Mouse (Mus musculus): ENCODE results near the gene Lat.

Lat gene

GRCm38 (mm10) chr7:126368367-126368766 is 1.0 kb downstream of the Lat start:
- DNase-seq (ENCODE audit: low read depth, low spot score): no peak

- no peak for DNase-seq (ENCODE audit: low read depth, low spot score)
Observed at GRCm38 (mm10) chr7:126367636-126368035, 1.7 kb downstream of the Lat start.

DNA sequence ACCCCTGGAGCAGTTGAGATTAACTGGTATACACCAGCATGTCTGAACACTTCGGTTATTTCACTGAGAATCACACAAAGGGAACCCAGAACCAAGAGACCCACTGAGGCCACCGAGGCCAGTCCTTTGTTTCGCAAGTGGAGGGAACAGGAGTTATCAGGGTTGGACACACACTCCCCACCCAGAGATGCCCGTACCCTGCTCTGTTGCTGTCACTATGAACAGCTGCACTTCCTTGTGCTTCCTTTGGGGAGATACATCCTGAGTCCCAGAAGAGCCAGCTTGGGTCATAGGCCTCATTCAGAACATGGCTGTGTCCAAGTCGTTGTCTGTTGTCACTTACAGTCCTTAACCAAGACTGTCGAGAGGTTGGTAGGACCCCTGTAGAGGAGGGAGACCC is 6.3 kb downstream of the Lat start:
- DNase-seq (ENCODE audit: low read depth, low spot score): no peak

DNA sequence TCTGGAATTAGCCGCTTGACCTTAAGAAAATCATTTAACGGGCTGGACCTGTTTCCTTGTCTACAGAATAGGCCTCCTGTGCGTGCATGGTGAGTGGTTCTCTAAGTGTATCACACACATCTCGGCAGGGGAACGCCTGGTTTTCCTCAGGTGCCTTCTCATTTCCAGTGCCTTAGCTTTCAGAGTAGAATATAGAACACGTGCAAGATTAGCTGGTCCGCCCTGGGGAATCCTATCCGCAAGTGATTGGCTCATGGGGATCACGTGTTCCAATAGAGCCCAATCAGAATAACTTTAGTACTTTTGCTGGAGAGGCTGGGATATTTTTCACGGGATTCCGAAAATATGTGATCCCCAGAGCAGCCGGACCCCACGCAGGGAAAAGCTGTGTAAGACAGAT is 10.3 kb downstream of the Lat start:
- DNase-seq (ENCODE audit: low read depth, low spot score): peak; percentile 71

GRCm38 (mm10) chr7:126358413-126358812 is 11.0 kb downstream of the Lat start:
- no peak for DNase-seq (ENCODE audit: low read depth, low spot score)

DNA sequence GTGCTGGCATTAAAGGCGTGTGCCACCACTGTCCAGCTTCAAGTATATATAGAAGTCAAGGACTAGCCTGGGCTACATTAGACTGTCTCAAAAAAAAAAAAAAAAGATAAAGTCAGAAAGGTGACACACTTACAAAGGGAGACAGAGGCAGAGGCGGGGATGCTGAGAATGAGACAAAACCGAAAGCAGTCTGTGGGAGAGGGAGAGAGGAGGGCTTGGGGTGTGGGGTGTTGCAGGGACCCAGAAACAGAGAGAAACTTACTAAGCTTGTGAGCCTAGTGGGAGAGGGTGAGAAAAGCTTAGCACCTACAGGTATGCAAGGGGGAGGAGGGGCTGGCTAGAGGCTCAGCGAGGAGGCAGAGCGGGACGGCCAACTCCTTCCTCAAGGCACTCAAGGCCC is 11.5 kb downstream of the Lat start:
- no peak for DNase-seq (ENCODE audit: low read depth, low spot score)

DNA sequence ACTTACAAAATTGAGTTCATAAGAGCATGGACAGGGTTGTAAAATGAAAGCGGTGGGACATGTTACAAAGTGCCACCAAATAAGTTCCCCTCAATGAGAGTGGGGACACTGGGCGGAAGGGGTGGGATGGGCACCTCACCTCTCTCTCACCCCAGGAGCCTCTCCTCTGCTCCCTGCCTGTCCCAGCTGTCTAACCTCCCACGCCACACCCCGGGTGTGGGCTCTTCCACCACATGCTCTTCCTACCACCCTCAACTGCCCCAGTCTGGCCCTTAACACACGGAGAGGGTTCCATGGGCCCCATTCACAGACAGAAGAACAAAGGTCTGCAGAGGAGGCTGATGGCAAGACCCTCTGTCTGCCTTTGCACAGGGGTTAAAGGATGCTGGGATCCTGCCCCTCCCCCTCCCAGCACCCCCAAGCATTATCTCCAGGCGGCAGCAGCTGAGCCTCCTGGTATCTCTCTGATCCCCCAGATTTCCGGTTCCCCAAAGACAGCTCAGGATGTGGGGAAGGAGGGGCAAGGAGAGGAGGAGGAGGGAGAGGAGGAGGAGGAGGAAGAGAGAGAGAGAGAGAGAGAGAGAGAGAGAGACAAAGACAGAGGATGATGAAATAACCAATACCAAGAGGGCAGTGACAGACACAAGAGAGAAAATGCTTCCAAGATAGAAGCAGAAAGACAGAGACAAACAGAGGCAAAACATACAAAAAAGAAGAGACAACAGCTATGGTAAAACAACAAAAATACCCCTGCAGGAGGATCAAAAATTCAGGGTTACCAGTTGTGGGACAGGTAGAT is 12.4 kb downstream of the Lat start:
- DNase-seq (ENCODE audit: low read depth, low spot score): no peak

DNA sequence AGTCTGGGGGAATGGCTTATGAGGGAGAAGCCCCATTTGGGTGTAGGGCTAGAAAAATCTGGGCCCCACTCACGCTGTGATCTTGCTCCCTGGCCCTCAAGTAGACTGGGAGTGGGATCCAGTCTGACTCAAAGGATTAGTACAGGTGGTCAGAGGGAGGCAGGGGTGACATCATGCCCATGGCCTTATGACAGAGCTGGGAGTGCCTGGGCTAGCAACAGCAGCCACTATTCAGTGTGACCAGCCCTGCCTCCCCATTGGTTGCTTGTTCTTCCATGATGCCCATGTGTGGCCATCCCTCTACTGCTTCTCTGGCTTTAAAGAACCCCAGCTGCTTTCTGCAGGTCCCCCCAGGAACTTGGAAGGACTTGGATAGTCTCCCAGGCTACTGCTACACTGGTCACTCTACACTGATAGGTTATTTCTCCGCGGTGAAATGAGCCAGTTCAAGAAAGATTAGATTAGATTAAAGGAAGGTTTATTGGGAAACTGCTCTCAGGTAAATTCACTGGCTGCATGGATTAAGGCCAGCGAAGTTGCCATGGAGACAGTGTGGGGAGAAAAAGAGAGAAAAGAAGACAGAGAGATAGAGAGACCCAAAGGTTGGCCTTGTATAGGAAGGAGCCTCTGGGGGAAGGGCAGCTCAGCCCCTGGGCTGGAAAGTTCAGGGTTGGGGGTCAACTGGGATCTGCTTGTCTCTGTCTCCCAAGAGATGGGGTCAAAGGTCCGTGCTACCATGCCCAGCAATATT is 13.3 kb downstream of the Lat start:
- no peak for DNase-seq (ENCODE audit: low read depth, low spot score)

GRCm38 (mm10) chr7:126354738-126355614 is 14.4 kb downstream of the Lat start:
- DNase-seq (ENCODE audit: low read depth, low spot score): peak; percentile 56

DNA sequence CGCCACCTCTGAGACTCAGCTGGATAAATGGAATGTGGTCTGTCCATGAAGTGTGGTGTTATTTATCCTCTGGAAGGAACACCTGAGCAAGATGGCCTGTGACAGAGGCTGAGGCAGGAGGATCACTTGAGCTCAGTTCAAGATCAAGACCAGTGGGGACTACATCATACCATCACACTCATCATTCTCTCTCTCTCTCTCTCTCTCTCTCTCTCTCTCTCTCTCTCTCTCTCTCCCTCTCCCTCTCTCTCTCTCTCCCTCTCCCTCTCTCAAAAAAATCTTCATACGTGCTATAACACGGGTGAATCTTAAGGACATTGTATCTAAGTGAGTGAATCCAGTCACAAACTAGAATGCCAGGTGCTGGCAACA is 15.4 kb downstream of the Lat start:
- DNase-seq (ENCODE audit: low read depth, low spot score): no peak

DNA sequence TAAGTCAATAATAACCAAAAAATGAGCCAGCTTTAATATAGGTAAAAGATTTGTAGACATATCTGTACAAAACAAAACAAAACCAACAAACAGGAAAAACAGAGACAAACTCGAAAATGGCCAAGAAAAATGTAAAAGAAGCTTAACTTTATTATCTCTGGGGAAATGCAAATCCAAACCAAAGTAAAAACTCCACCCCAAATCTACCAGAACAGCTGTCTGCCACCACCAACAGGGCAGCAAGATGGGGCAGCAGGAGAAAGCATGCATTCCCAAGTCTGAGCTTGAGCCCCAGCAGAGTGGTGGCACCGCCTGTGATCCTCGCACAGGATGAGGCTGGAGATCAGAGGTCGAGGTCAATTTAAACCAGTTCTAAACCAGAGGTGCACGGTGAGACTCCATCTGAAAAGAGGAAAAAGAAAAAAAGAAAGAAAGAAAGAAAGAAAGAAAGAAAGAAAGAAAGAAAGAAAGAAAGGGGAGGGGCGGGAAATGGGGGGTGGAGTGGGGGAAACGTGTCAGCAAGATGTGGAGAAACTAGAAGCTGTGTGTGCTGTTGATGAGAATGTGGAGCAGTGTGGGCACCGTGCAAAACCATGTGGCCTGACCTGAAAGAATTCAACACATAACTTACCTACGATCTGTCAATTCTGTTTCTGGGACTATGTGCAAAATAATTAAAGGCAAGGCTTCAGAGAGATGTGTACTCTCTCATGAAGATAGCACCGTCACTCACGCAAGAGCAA is 15.9 kb downstream of the Lat start:
- no peak for DNase-seq (ENCODE audit: low read depth, low spot score)

DNA sequence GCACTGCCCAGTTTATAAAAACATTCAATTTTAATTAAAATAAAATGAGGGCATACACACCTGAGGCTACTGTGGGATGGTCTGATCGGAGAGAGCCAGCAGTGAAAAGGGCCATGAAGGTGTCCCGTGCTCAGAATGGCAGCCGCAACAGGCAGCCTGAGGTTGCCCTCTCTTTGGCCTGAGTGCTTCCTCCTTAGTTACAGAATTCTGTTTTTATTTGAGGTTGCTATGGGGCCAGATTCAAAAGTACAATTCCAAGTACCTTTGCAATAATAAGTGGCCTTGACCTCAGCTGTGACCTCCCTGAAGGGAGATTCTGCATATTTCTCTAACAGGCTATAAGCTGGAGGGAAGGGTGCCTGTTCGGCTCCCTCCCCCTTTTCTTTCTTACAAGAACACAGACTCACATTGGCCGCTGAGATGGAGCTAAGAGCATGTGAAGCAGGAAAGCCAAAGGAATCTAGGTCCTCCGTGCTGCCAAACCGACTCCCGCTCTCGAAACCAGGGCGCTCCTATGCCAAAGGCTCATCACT is 17.9 kb downstream of the Lat start:
- no peak for DNase-seq (ENCODE audit: low read depth, low spot score)

DNA sequence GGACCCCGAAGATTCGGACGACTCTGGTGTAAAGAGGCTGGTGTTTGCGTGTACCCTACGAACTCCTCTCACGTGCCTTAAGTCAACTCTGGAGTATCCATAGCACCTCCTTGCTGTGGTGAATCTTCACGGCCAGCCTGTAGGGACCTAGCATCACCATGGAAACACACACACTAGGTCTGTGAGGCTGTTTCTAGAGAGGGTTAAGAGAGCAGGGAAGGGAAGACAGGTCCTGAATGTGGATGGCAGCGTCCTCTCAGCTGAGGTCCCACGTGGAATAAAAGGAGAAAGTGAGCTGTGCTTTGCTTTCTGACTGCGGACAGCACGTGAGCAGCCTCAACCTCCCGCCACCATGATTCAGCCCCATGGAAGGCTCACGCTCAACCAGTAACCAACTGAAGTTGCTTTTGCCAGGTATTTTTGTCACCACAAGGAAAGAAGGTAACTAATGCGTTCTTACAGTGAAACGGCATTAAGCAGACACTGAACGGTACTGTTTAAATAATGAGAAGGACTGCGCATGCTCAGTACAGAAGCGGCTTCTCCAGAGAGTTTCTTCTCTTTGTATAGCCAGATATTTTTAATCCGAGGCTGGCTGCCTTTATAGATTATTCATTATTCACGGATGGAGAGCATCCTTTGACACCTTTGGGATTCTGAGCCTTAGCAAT is 18.5 kb downstream of the Lat start:
- peak; percentile 63 for DNase-seq (ENCODE audit: low read depth, low spot score)

- DNase-seq (ENCODE audit: low read depth, low spot score): no peak
Observed at GRCm38 (mm10) chr7:126348293-126348692, 21.1 kb downstream of the Lat start.

DNA sequence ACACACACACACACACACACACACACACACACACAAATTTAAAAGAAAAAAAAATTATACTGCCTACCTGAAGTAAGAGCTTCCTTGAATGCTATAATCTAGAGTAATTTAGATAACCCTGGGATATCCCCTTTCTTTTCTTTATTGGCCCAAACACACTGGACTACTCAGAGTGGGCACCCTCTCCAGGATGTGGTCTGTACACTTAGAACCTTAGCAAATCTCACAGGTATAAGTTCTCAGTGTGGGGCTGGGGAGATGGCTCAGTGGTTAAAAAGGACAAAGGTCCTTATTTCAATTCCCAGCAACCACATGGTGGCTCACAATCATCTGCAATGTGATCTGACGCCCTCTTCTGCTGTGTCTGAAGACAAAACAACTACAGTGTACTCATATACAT is 22.3 kb downstream of the Lat start:
- DNase-seq (ENCODE audit: low read depth, low spot score): no peak

DNA sequence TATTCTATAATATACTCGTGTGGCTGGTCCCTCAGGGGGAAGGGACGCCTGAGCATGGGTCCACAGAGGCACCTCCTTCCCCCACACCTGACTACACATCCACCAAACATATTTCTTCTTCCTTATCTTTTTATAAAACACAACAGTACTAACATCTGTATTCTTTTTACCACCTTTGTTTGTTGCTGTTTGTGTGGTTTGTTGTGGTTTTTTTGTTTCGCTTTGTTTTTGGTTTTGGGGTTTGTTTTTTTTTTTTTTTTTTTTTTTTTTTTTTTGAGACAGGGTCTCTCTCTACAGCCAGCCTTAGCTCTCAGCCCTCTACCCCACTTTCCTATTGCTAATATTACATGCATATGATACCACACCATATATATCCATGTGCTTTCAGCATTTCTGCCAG is 23.4 kb downstream of the Lat start:
- no peak for DNase-seq (ENCODE audit: low read depth, low spot score)

DNA sequence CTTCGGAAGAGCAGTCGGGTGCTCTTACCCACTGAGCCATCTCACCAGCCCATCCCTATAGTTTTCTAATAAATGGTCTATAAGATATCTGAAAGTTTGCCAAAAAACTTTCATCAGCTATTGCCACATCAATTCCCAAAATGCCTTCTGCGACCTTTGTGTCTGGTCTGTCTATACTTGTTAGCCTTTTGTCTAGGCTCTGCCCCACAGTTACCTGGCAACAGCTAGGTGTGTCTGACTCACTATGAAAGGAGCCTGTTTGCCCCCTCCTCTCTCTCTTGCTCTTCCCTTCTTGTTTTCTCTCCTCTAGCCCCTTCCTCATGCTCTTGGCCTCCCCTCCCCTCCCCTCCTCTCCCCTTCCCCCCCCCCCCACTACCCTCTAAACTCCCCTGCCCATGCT is 23.8 kb downstream of the Lat start:
- DNase-seq (ENCODE audit: low read depth, low spot score): peak; percentile 55

DNA sequence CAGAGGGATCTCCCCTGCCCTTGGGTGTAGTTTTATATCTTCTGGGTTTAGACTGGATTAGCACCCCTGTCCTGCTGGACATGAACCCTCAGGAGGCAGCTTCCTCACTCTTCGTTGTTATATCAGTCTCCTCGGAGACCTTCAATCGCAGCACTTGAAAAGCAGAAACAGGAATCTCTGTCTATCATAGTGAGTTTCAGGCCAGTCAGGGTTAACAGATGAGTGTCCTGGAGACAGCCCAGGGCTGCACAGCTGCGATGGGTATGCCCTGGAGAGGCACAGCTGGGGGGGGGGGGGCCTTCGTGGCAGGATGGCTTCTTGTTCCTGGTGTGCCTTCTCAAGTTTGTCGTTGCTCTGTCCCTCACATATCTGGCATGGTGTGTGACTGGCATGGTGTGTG is 28.5 kb downstream of the Lat start:
- DNase-seq (ENCODE audit: low read depth, low spot score): no peak

DNA sequence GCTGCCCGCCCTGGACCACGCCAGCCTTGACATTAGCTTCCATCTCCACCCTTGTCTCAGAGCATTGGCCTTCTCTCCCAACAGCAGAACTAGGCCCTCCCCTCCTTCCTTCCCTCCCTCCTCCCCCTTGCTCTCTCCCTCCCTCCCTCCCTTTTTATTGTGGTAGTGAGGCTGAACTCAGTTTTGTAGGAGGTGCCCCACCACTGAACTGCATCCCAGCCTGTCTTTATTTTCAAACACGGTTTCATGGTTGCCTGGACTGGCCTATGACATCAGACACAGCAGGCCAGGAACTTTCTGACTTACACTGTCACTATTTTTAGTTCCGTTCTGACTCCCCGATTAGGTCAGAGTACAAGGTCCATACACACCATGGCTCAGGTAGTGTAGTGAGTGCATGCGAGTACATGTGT is 29.2 kb downstream of the Lat start:
- no peak for DNase-seq (ENCODE audit: low read depth, low spot score)

DNA sequence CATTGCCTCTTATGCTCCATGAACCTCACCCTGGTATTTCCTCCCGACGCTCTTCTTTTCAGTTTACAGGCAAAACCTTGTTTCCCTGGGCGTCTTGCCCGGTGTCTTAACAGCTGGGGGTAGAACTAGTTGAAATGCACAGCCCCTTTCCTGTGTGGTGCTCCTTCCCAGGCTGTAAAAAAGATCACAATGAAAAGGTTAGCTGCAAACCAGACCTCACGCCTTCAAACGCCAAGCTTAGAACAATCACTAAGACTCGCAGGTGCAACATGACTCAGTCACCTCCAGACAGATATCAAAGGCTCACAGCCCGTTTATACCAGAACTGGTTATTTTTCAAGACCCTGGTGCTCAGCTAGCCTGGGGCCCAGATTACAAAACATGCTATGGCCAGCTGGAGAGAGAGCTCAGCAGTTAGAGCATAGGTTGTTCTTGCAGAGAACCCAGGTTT is 29.8 kb downstream of the Lat start:
- DNase-seq (ENCODE audit: low read depth, low spot score): peak; percentile 62

DNA sequence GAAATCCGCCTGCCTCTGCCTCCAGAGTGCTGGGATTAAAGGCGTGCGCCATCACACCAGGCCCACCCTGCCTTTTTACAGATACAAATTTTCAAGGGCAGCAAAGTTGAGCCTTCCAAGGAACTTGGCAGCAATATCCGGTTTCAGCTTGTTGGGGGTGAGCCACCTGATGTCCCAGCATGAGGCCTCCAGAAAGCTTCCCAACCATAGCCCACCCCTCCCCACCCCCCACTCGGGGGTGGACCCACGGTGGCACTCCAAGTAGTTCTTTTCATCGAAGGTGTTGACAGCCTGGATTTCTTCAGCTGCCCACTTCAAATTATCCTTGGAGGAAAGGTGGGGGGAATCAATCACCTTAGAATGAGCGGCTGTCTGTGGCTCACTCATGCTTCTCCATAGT is 30.5 kb downstream of the Lat start:
- peak; percentile 82 for DNase-seq (ENCODE audit: low read depth, low spot score)

Data from ZHBTc4 (cell line).